Mouse (Mus musculus): ENCODE results near the gene Mbl1. TPM values are rescaled to one million over a fixed set of nuclear protein-coding genes. Genes with fewer than 3 reads are reported as not detected.
A peak's percentile ranks its signal among the peaks of the same experiment; 100 is the strongest.

The Mbl1 gene
- polyA plus RNA-seq, 1 experiment from 2014 or later, result 32.3 TPM

- peak; percentile 37 for ATAC-seq (ENCODE audit: insufficient read depth)
- H3K4me1 ChIP-seq (replicated peaks), result no peaks in the 10 kb centered on the region
- H3K9ac ChIP-seq, result no peak overlapping the region
- no peak overlapping the region for H3K4me3 ChIP-seq (replicated peaks)
- WGBS (ENCODE audit: insufficient replicate concordance), result 25% methylated on average over 6 of the region's 6 CpGs
- H3K27me3 ChIP-seq, result no peaks in the 10 kb centered on the region
- no peak overlapping the region for H3K4me2 ChIP-seq
- H3K36me3 ChIP-seq (replicated peaks), result no peaks in the 10 kb centered on the region
- no peaks in the 10 kb centered on the region for H3K9me3 ChIP-seq (replicated peaks)
- H3K27ac ChIP-seq (replicated peaks), result no peak overlapping the region
Measured at GRCm38 (mm10) chr14:41198037-41198730, 46.9 kb downstream of the Mbl1 start.

Other genes with a start within 250 kb of the Mbl1 start
- gene Tspan14, start 184.7 kb upstream of the Mbl1 start, polyA plus RNA-seq (2015; fragmentation: Nextera tagmentation; extraction: Ambion mirVana), result 28.8 and 34.6 TPM in 2 replicates
- 69.5 and 77.2 TPM in 2 replicates for gene Fam213a, start 137.7 kb upstream of the Mbl1 start, polyA plus RNA-seq (2015; fragmentation: Nextera tagmentation; extraction: Ambion mirVana)
- gene Dydc2, start 82.2 kb upstream of the Mbl1 start, polyA plus RNA-seq (2015; fragmentation: Nextera tagmentation; extraction: Ambion mirVana), result not detected in 2 replicates
- gene Dydc1, start 78.5 kb upstream of the Mbl1 start, polyA plus RNA-seq (2015; fragmentation: Nextera tagmentation; extraction: Ambion mirVana), result not detected in 2 replicates
- gene Mat1a, start 46.4 kb upstream of the Mbl1 start, polyA plus RNA-seq (2015; fragmentation: Nextera tagmentation; extraction: Ambion mirVana), result 55.9 and 83.9 TPM in 2 replicates
- gene Sftpa1, start 19.7 kb upstream of the Mbl1 start, polyA plus RNA-seq (2015; fragmentation: Nextera tagmentation; extraction: Ambion mirVana), result 0.02 and 0.14 TPM in 2 replicates
- 0.20 and 0.41 TPM in 2 replicates for gene Sftpd, start 33.7 kb downstream of the Mbl1 start, polyA plus RNA-seq (2015; fragmentation: Nextera tagmentation; extraction: Ambion mirVana)
- gene Gm2832, start 127.3 kb downstream of the Mbl1 start, polyA plus RNA-seq (2015; fragmentation: Nextera tagmentation; extraction: Ambion mirVana), result not detected in 2 replicates
- gene Gm5798, start 197.2 kb downstream of the Mbl1 start, polyA plus RNA-seq (2015; fragmentation: Nextera tagmentation; extraction: Ambion mirVana), result not detected in 2 replicates
- gene Gm7945, start 234.9 kb downstream of the Mbl1 start, polyA plus RNA-seq (2015; fragmentation: Nextera tagmentation; extraction: Ambion mirVana), result not detected in 2 replicates